35 mouse cellular contexts compared by ENCODE assay signal in genomic region chr3:148885184-148885583, GRCm38 (mm10).
"Had no signal": no experiment of that assay in that cellular context is flagged by ENCODE, and none has a peak within 500 bp of the region (broad histone marks: within the 10 kb centered on the region; RNA-seq: fewer than 3 reads in every experiment).

No protein-coding gene starts in this region.

- H3K27me3 ChIP-seq: heart, embryonic 12.5 days; heart, embryonic 13.5 days; heart, embryonic 15.5 days; hindbrain, embryonic 12.5 days; hindbrain, embryonic 13.5 days; hindbrain, embryonic 15.5 days; intestine, embryonic 15.5 days; kidney, embryonic 15.5 days had no signal

- H3K9me3 ChIP-seq: heart, embryonic 12.5 days; heart, embryonic 13.5 days; heart, embryonic 15.5 days; hindbrain, embryonic 10.5 days; hindbrain, embryonic 12.5 days; hindbrain, embryonic 13.5 days; hindbrain, embryonic 15.5 days; intestine, embryonic 15.5 days; kidney, embryonic 15.5 days had no signal

- DNase-seq: heart, postnatal 10 days; heart, postnatal 14 days; heart, postnatal 36 days; heart, postnatal 4 days; kidney, adult 11 months; kidney, adult 18-20 months; kidney, adult 2 months; kidney, adult 8-10 months; kidney, adult 9 months; kidney, postnatal 10 days; kidney, postnatal 14 days; kidney, postnatal 25 days; kidney, postnatal 36 days; kidney, postnatal 4 days; layer of hippocampus, adult 9-11 months; layer of hippocampus, postnatal 36 days had no signal

- H3K4me3 ChIP-seq: heart, embryonic 12.5 days; heart, embryonic 13.5 days; heart, embryonic 15.5 days; hindbrain, embryonic 10.5 days; hindbrain, embryonic 12.5 days; hindbrain, embryonic 13.5 days; hindbrain, embryonic 15.5 days; intestine, embryonic 15.5 days; kidney, embryonic 15.5 days; layer of hippocampus, adult 2 months; left cerebral cortex, adult 2 months had no signal

- H3K4me1 ChIP-seq: hindbrain, embryonic 10.5 days; hindbrain, embryonic 12.5 days; intestine, embryonic 15.5 days had no signal

- H3K4me2 ChIP-seq: heart, embryonic 11.5 days; heart, embryonic 12.5 days; heart, embryonic 13.5 days; heart, embryonic 15.5 days; hindbrain, embryonic 12.5 days; hindbrain, embryonic 13.5 days; hindbrain, embryonic 14.5 days; hindbrain, embryonic 15.5 days; intestine, embryonic 15.5 days; kidney, embryonic 15.5 days had no signal

- H3K27ac ChIP-seq: heart, embryonic 13.5 days; heart, embryonic 15.5 days; hindbrain, embryonic 10.5 days; hindbrain, embryonic 12.5 days; hindbrain, embryonic 13.5 days; hindbrain, embryonic 14.5 days; hindbrain, embryonic 15.5 days; hindbrain, postnatal 0 days; intestine, embryonic 15.5 days; kidney, embryonic 15.5 days; kidney, postnatal 0 days; layer of hippocampus, adult 2 months; left cerebral cortex, adult 2 months had no signal

- ATAC-seq: hindbrain, embryonic 16.5 days; hindbrain, postnatal 0 days; inflammation-experienced regulatory T-cells, adult 6 months; intestine, embryonic 15.5 days; intestine, embryonic 16.5 days; intestine, postnatal 0 days had no signal

- H3K36me3 ChIP-seq: heart, embryonic 15.5 days; hindbrain, embryonic 12.5 days; hindbrain, embryonic 15.5 days; intestine, embryonic 15.5 days had no signal

- H3K9ac ChIP-seq: heart, embryonic 12.5 days; heart, embryonic 13.5 days; heart, embryonic 15.5 days; hindbrain, embryonic 12.5 days; hindbrain, embryonic 13.5 days; hindbrain, embryonic 14.5 days; hindbrain, embryonic 15.5 days; intestine, embryonic 15.5 days; kidney, embryonic 15.5 days had no signal
